Mouse (Mus musculus): ENCODE results near the gene Rlf. TPM values are rescaled to one million over a fixed set of nuclear protein-coding genes. Genes with fewer than 3 reads are reported as not detected.

Gene Rlf
- polyA plus RNA-seq (2016; fragmentation: Nextera tagmentation; extraction: Ambion mirVana), result 36.7 and 39.4 TPM in 2 replicates

DNA sequence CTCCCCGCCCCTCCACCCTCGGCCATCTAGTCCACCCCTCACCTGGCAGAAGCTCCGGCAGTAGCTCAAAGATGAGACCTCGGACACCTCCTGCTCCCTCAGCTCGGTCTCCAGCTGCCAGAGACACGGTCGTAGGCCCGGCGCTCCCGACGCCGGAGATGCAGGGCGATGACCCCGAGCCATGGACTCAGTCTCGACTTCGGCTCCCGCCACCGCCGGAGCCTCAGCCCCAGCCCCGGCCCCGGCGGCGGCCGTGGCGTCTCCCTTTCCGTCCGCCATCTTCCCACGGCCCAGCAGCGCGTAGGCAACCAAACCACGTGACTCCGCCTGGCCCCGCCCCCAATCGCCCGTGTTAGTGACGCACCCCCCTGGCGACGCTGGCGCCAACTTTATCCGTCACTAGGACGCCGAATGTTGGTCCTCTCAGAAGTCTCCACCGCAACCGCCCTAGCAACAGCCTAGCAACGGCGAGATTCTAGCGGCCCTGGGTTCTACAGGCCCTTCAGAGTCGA lies at the start of gene Rlf:
Gene Rlf (minus strand): TSS at position 292 of the 512 bp plus-strand sequence.
- H3K27me3 ChIP-seq, result no peaks in the 10 kb centered on the region
- no peaks in the 10 kb centered on the region for H3K36me3 ChIP-seq
- peak within 1 kb of the TSS; percentile 90 for H3K4me2 ChIP-seq
- H3K9me3 ChIP-seq, result no peaks in the 10 kb centered on the region
- peak; percentile 93 for ATAC-seq (ENCODE audit: insufficient number of reproducible peaks, insufficient read depth, low FRiP score, low TSS enrichment, low read depth)
- peak within 1 kb of the TSS; percentile 94 for H3K27ac ChIP-seq
- peak within 1 kb of the TSS; percentile 84 for H3K4me3 ChIP-seq (replicated peaks)
- H3K9ac ChIP-seq (replicated peaks), result peak within 1 kb of the TSS; percentile 96
- H3K4me1 ChIP-seq (replicated peaks), result peaks cover 18% of the 10 kb centered on the region
- WGBS, result under 1% methylated on average over 47 of the region's 48 CpGs

GRCm38 (mm10) chr4:121241612-121242000 lies 26.7 kb upstream of the Rlf start:
- Histone ChIP-seq H3K4me3 (replicated peaks) (no peak overlapping the region), H3K4me1 (replicated peaks) (no peaks in the 10 kb centered on the region), H3K9ac (replicated peaks) (no peak overlapping the region), H3K4me2 (no peak overlapping the region), H3K27me3 (no peaks in the 10 kb centered on the region), H3K27ac (no peak overlapping the region), H3K9me3 (no peaks in the 10 kb centered on the region), H3K36me3 (no peaks in the 10 kb centered on the region)
- no peak for ATAC-seq (ENCODE audit: insufficient number of reproducible peaks, insufficient read depth, low FRiP score, low TSS enrichment, low read depth)
- WGBS, result 86% methylated on average over 1 of the region's 1 CpGs

GRCm38 (mm10) chr4:121240637-121241611 lies 26.0 kb upstream of the Rlf start:
- Histone ChIP-seq H3K27ac (no peak overlapping the region), H3K9ac (replicated peaks) (no peak overlapping the region), H3K4me1 (replicated peaks) (no peaks in the 10 kb centered on the region), H3K9me3 (no peaks in the 10 kb centered on the region), H3K36me3 (no peaks in the 10 kb centered on the region), H3K27me3 (no peaks in the 10 kb centered on the region), H3K4me2 (no peak overlapping the region), H3K4me3 (replicated peaks) (no peak overlapping the region)
- ATAC-seq (ENCODE audit: insufficient number of reproducible peaks, insufficient read depth, low FRiP score, low TSS enrichment, low read depth), result peak; percentile 85
- WGBS, result 36% methylated on average over 14 of the region's 14 CpGs

DNA sequence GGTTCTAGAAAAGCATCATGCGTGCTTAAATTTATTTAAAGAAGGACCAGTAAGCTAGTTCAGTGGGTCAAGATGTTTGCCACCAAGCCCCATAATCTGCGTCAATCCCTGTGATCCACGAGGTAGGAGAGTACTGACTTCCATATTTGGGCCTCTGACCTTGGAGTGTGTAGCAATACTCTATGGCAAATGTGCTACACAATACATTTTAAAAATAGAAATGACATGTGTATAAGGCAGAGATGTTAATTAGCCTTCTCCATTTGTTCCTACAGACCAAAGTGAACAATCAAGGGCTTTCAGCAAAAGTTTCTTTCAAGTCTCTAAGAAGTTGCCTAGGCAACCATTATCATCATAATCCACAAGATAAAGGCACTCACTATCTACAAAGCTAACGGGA lies 25.0 kb upstream of the Rlf start:
- H3K9me3 ChIP-seq, result no peaks in the 10 kb centered on the region
- H3K4me2 ChIP-seq, result no peak overlapping the region
- no peak overlapping the region for H3K27ac ChIP-seq
- H3K4me3 ChIP-seq (replicated peaks), result no peak overlapping the region
- 82% methylated on average over 4 of the region's 4 CpGs for WGBS
- H3K36me3 ChIP-seq, result no peaks in the 10 kb centered on the region
- no peaks in the 10 kb centered on the region for H3K4me1 ChIP-seq (replicated peaks)
- no peak overlapping the region for H3K9ac ChIP-seq (replicated peaks)
- H3K27me3 ChIP-seq, result no peaks in the 10 kb centered on the region
- no peak for ATAC-seq (ENCODE audit: insufficient number of reproducible peaks, insufficient read depth, low FRiP score, low TSS enrichment, low read depth)

- WGBS, result 14% methylated on average over 5 of the region's 5 CpGs
- no peak overlapping the region for H3K4me3 ChIP-seq (replicated peaks)
- peak; percentile 39; the same call in 1 of the 2 replicates for ATAC-seq (ENCODE audit: insufficient number of reproducible peaks, insufficient read depth, low FRiP score, low TSS enrichment, low read depth)
- H3K9ac ChIP-seq (replicated peaks), result no peak overlapping the region
- no peak overlapping the region for H3K27ac ChIP-seq
- peaks cover 13% of the 10 kb centered on the region; the same call in 1 of the 2 replicates for H3K27me3 ChIP-seq
- no peaks in the 10 kb centered on the region for H3K36me3 ChIP-seq
- no peak overlapping the region for H3K4me2 ChIP-seq
- no peaks in the 10 kb centered on the region for H3K9me3 ChIP-seq
- no peaks in the 10 kb centered on the region for H3K4me1 ChIP-seq (replicated peaks)
Observed at GRCm38 (mm10) chr4:121231772-121232414, 17.0 kb upstream of the Rlf start.

GRCm38 (mm10) chr4:121230943-121231614 lies 16.2 kb upstream of the Rlf start:
- Histone ChIP-seq H3K4me2 (peak overlapping the region; percentile 39), H3K27ac (no peak overlapping the region), H3K9me3 (no peaks in the 10 kb centered on the region), H3K9ac (replicated peaks) (no peak overlapping the region), H3K36me3 (no peaks in the 10 kb centered on the region), H3K27me3 (peaks cover 13% of the 10 kb centered on the region; the same call in 1 of the 2 replicates), H3K4me3 (replicated peaks) (peak overlapping the region; percentile 4; the same call in 1 of the 2 replicates), H3K4me1 (replicated peaks) (no peaks in the 10 kb centered on the region)
- 3% methylated on average over 16 of the region's 16 CpGs for WGBS
- ATAC-seq (ENCODE audit: insufficient number of reproducible peaks, insufficient read depth, low FRiP score, low TSS enrichment, low read depth), result no peak

DNA sequence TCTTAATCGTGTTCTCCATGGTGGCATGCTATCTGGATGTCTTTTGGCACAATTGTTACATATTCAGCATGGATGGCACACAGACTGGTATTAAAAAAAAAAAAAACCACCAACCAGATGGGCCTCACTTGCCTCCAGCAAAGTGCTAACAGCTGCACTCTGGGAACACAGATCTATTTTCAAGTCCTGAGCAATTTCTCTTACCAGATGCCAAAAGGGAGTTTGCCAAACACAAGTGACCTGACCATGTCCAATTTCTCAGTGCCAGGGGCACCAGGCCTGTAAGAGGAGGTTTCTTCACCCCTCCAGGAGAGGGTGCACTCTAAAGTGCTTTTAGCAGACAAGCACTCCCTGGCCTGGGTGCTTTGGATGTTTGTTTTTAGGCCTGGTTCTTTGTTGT lies 12.2 kb upstream of the Rlf start:
- no peak overlapping the region for H3K27ac ChIP-seq
- no peak overlapping the region for H3K4me2 ChIP-seq
- H3K9ac ChIP-seq (replicated peaks), result no peak overlapping the region
- peaks cover 13% of the 10 kb centered on the region; the same call in 1 of the 2 replicates for H3K27me3 ChIP-seq
- WGBS, result 62% methylated on average over 1 of the region's 1 CpGs
- H3K36me3 ChIP-seq, result no peaks in the 10 kb centered on the region
- H3K4me1 ChIP-seq (replicated peaks), result no peaks in the 10 kb centered on the region
- H3K4me3 ChIP-seq (replicated peaks), result no peak overlapping the region
- no peaks in the 10 kb centered on the region for H3K9me3 ChIP-seq
- no peak for ATAC-seq (ENCODE audit: insufficient number of reproducible peaks, insufficient read depth, low FRiP score, low TSS enrichment, low read depth)

GRCm38 (mm10) chr4:121225177-121225576 lies 10.3 kb upstream of the Rlf start:
- H3K9me3 ChIP-seq, result no peaks in the 10 kb centered on the region
- no peak for ATAC-seq (ENCODE audit: insufficient number of reproducible peaks, insufficient read depth, low FRiP score, low TSS enrichment, low read depth)
- H3K36me3 ChIP-seq, result no peaks in the 10 kb centered on the region
- H3K4me3 ChIP-seq (replicated peaks), result no peak overlapping the region
- H3K27me3 ChIP-seq, result no peaks in the 10 kb centered on the region
- no peak overlapping the region for H3K4me2 ChIP-seq
- 85% methylated on average over 4 of the region's 4 CpGs for WGBS
- no peak overlapping the region for H3K27ac ChIP-seq
- no peak overlapping the region for H3K9ac ChIP-seq (replicated peaks)
- no peaks in the 10 kb centered on the region for H3K4me1 ChIP-seq (replicated peaks)

GRCm38 (mm10) chr4:121223136-121223535 lies 8.3 kb upstream of the Rlf start:
- Histone ChIP-seq H3K36me3 (no peaks in the 10 kb centered on the region), H3K9ac (replicated peaks) (no peak overlapping the region), H3K4me2 (no peak overlapping the region), H3K27ac (no peak overlapping the region), H3K27me3 (no peaks in the 10 kb centered on the region), H3K4me1 (replicated peaks) (no peaks in the 10 kb centered on the region), H3K4me3 (replicated peaks) (no peak overlapping the region), H3K9me3 (no peaks in the 10 kb centered on the region)
- ATAC-seq (ENCODE audit: insufficient number of reproducible peaks, insufficient read depth, low FRiP score, low TSS enrichment, low read depth), result no peak
- 74% methylated on average over 1 of the region's 1 CpGs for WGBS

DNA sequence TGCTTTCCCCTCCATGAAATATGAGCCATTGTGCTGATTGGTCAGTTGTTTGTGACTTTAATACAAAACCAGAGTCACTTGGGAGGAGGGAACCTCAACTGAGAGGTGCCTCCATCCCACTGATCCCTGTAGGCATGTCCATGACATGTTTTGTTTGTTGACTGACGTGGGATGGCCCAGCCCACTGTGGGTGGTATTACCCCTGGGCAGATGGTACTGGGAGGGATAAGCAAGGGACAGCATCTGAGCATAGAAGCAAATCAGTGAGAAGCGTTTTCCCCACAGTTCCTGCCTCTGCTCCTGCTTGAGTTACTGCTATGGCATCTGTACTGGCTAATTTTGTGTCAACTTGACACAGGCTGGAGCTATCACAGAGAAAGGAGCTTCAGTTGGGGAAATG lies 1.3 kb upstream of the Rlf start:
- no peak overlapping the region for H3K9ac ChIP-seq (replicated peaks)
- H3K27ac ChIP-seq, result no peak overlapping the region
- peaks cover 18% of the 10 kb centered on the region for H3K4me1 ChIP-seq (replicated peaks)
- WGBS, result 50% methylated on average over 2 of the region's 2 CpGs
- H3K4me3 ChIP-seq (replicated peaks), result no peak overlapping the region
- no peaks in the 10 kb centered on the region for H3K27me3 ChIP-seq
- ATAC-seq (ENCODE audit: insufficient number of reproducible peaks, insufficient read depth, low FRiP score, low TSS enrichment, low read depth), result no peak
- no peaks in the 10 kb centered on the region for H3K9me3 ChIP-seq
- H3K36me3 ChIP-seq, result no peaks in the 10 kb centered on the region
- H3K4me2 ChIP-seq, result no peak overlapping the region

DNA sequence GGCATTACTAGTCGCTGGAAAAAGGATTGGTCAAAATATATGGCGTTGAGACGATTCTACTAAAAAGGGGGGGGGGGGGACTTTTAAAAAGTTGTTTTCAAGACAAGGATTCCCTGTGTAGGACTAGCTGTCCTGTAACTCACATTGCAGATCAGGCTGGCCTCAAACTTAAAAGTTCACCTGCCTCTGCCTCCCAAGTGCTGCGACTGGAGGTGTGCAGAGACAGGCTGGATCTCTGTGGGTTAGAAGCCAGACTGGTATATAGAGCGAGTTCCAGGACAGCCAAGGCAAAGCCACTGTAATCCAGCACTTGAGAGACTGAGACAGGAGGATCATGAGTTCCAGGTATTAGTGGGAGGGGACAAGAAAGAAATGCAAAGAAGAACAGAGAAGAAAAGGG lies 605 bp upstream of the Rlf start:
- Histone ChIP-seq H3K9me3 (no peaks in the 10 kb centered on the region), H3K27ac (0 out of 2 replicates have a peak overlapping the region, but pooled peaks have one; percentile 59), H3K27me3 (no peaks in the 10 kb centered on the region), H3K4me3 (replicated peaks) (peak overlapping the region; percentile 84), H3K4me2 (peak overlapping the region; percentile 59), H3K4me1 (replicated peaks) (peaks cover 18% of the 10 kb centered on the region), H3K9ac (replicated peaks) (peak overlapping the region; percentile 96), H3K36me3 (no peaks in the 10 kb centered on the region)
- whole genome bisulfite sequencing, result 29% methylated on average over 5 of the region's 5 CpGs
- peak; percentile 28; the same call in 1 of the 2 replicates for ATAC-seq (ENCODE audit: insufficient number of reproducible peaks, insufficient read depth, low FRiP score, low TSS enrichment, low read depth)

Data from limb, embryonic 12.5 days (tissue).